Mouse (Mus musculus) MEL (cell line): ENCODE data around the gene N4bp3. TPM values are rescaled to one million over a fixed set of nuclear protein-coding genes. Genes with fewer than 3 reads are reported as not detected.
A peak's percentile ranks its signal among the peaks of the same experiment; 100 is the strongest.

Experiments
- DNase-seq: peaks from one replicate; pipeline ENCODE4 v3.0.0; 2011; ENCODE audit warnings: low read depth, low spot score
- H3K27ac ChIP-seq: 2 replicates; pipeline ENCODE4 v1.5.1; 2012; ENCODE audit warnings: low read depth, mild to moderate bottlenecking, control low read depth, low read length, moderate library complexity; ENCODE audit not compliant: control insufficient read depth
- H3K27me3 ChIP-seq, 2 experiments: fragments of 150-350 bp in 1 of 2; sonication (generic) in 1 of 2; 2 replicates each; pipeline ENCODE4 v1.6.1; 2012; ENCODE audit warnings: low read length in 2 of 2, mild to moderate bottlenecking in 2 of 2, improper control_type of control experiment in 1 of 2, moderate library complexity in 1 of 2; ENCODE audit not compliant: insufficient read depth in 2 of 2, control insufficient read depth in 1 of 2
- H3K36me3 ChIP-seq, 2 experiments: 2 replicates each; pipeline ENCODE4 v1.6.1; 2012 to 2014; ENCODE audit warnings: low read length in 2 of 2, improper control_type of control experiment in 1 of 2, inconsistent platforms in 1 of 2, mild to moderate bottlenecking in 1 of 2; ENCODE audit not compliant: insufficient read depth in 2 of 2, control insufficient read depth in 1 of 2
- H3K4me1 ChIP-seq, 2 experiments: fragments of 150-350 bp in 1 of 2; sonication (generic) in 1 of 2; 2 replicates each; pipeline ENCODE4 v1.6.1; 2012; ENCODE audit warnings: low read length in 2 of 2, improper control_type of control experiment in 1 of 2, mild to moderate bottlenecking in 1 of 2; ENCODE audit not compliant: insufficient read depth in 2 of 2, control insufficient read depth in 1 of 2
- H3K4me3 ChIP-seq, 2 experiments: fragments of 150-350 bp in 1 of 2; sonication (generic) in 1 of 2; 2 replicates each; pipeline ENCODE4 v1.5.1; 2012; ENCODE audit warnings: low read depth in 2 of 2, low read length in 2 of 2, mild to moderate bottlenecking in 2 of 2, moderate library complexity in 2 of 2, control low read depth in 1 of 2, improper control_type of control experiment in 1 of 2; ENCODE audit not compliant: control insufficient read depth in 1 of 2, insufficient read depth in 1 of 2
- H3K79me2 ChIP-seq: 2 replicates; pipeline ENCODE4 v1.6.1; 2012; ENCODE audit warnings: mild to moderate bottlenecking, low read length, moderate library complexity; ENCODE audit not compliant: control insufficient read depth, poor library complexity, insufficient read depth
- H3K9ac ChIP-seq: 2 replicates; pipeline ENCODE4 v1.6.1; 2012; ENCODE audit warnings: low read depth, mild to moderate bottlenecking, control low read depth, low read length, moderate library complexity; ENCODE audit not compliant: control insufficient read depth, poor library complexity, severe bottlenecking
- H3K9me3 ChIP-seq: fragments of 150-350 bp; sonication (generic); replicated peaks from 2 replicates; pipeline ENCODE4 v1.6.1; 2012; ENCODE audit warnings: mild to moderate bottlenecking, low read length, improper control_type of control experiment, moderate library complexity; ENCODE audit not compliant: insufficient read depth
- CHD1 ChIP-seq: IDR thresholded peaks from 2 replicates; pipeline ENCODE4 v1.6.1; 2012; ENCODE audit warnings: low read depth, mild to moderate bottlenecking, inconsistent platforms, low read length, improper control_type of control experiment
- CHD2 ChIP-seq: IDR thresholded peaks from 2 replicates; pipeline ENCODE4 v1.6.1; 2011; ENCODE audit warnings: low read length, improper control_type of control experiment
- E2F4 ChIP-seq: IDR thresholded peaks from 2 replicates; pipeline ENCODE4 v1.6.1; 2011; ENCODE audit warnings: low read depth, low read length, improper control_type of control experiment, borderline replicate concordance
- ELF1 ChIP-seq: IDR thresholded peaks from 2 replicates; pipeline ENCODE4 v1.6.1; 2014; ENCODE audit warnings: low read depth, mild to moderate bottlenecking, inconsistent platforms, low read length, improper control_type of control experiment, moderate library complexity
- EP300 ChIP-seq, 2 experiments: IDR thresholded peaks; 2 replicates each; pipeline ENCODE4 v1.6.1; 2011; ENCODE audit warnings: improper control_type of control experiment in 2 of 2, low read length in 2 of 2, low read depth in 1 of 2, mild to moderate bottlenecking in 1 of 2
- ETS1 ChIP-seq: IDR thresholded peaks from 2 replicates; pipeline ENCODE4 v1.6.1; 2012; ENCODE audit warnings: low read depth, mild to moderate bottlenecking, inconsistent platforms, low read length, improper control_type of control experiment, moderate library complexity
- GABPA ChIP-seq: IDR thresholded peaks from 2 replicates; pipeline ENCODE4 v1.6.1; 2012; ENCODE audit warnings: low read depth, mild to moderate bottlenecking, inconsistent platforms, low read length, improper control_type of control experiment, moderate library complexity
- GATA1 ChIP-seq: IDR thresholded peaks from 2 replicates; pipeline ENCODE4 v1.6.1; 2011; ENCODE audit warnings: low read depth, low read length, improper control_type of control experiment
- HCFC1 ChIP-seq: IDR thresholded peaks from 2 replicates; pipeline ENCODE4 v1.6.1; 2012; ENCODE audit warnings: low read depth, mild to moderate bottlenecking, inconsistent platforms, low read length, improper control_type of control experiment, moderate library complexity
- JUND ChIP-seq: IDR thresholded peaks from 2 replicates; pipeline ENCODE4 v1.6.1; 2011; ENCODE audit warnings: low read depth, mild to moderate bottlenecking, improper control_type of control experiment, low read length
- MAFK ChIP-seq: IDR thresholded peaks from 2 replicates; pipeline ENCODE4 v1.6.1; 2011; ENCODE audit warnings: low read depth, mild to moderate bottlenecking, low read length, improper control_type of control experiment, borderline replicate concordance
- MAX ChIP-seq: IDR thresholded peaks from 2 replicates; pipeline ENCODE4 v1.6.1; 2011; ENCODE audit warnings: low read length, improper control_type of control experiment
- MAZ ChIP-seq: IDR thresholded peaks from 2 replicates; pipeline ENCODE4 v1.6.1; 2012; ENCODE audit warnings: low read depth, mild to moderate bottlenecking, inconsistent platforms, low read length, improper control_type of control experiment
- MEF2A ChIP-seq: IDR thresholded peaks from 2 replicates; pipeline ENCODE4 v1.6.1; 2014; ENCODE audit warnings: low read depth, mild to moderate bottlenecking, inconsistent platforms, low read length, improper control_type of control experiment; ENCODE audit not compliant: poor library complexity, insufficient replicate concordance, severe bottlenecking; ENCODE audit errors: extremely low read depth
- MYC ChIP-seq: IDR thresholded peaks from 2 replicates; pipeline ENCODE4 v1.6.1; 2011; ENCODE audit warnings: low read depth, mild to moderate bottlenecking, low read length, improper control_type of control experiment, moderate library complexity
- NRF1 ChIP-seq: IDR thresholded peaks from 2 replicates; pipeline ENCODE4 v1.6.1; 2014; ENCODE audit warnings: low read depth, mild to moderate bottlenecking, inconsistent platforms, low read length, improper control_type of control experiment, moderate library complexity; ENCODE audit not compliant: poor library complexity, insufficient read depth, severe bottlenecking
- POLR2AphosphoS2 ChIP-seq: IDR thresholded peaks from 2 replicates; pipeline ENCODE4 v1.6.1; 2011; ENCODE audit warnings: low read length, improper control_type of control experiment
- RAD21 ChIP-seq: IDR thresholded peaks from 2 replicates; pipeline ENCODE4 v1.6.1; 2011; ENCODE audit warnings: mild to moderate bottlenecking, low read depth, low read length, improper control_type of control experiment
- RCOR1 ChIP-seq: IDR thresholded peaks from 2 replicates; pipeline ENCODE4 v1.6.1; 2012; ENCODE audit warnings: low read depth, mild to moderate bottlenecking, inconsistent platforms, low read length, improper control_type of control experiment
- SIN3A ChIP-seq: IDR thresholded peaks from 2 replicates; pipeline ENCODE4 v1.6.1; 2012; ENCODE audit warnings: low read length, improper control_type of control experiment, inconsistent platforms
- SMC3 ChIP-seq: IDR thresholded peaks from 2 replicates; pipeline ENCODE4 v1.6.1; 2011; ENCODE audit warnings: low read depth, low read length, improper control_type of control experiment
- TBP ChIP-seq: IDR thresholded peaks from 2 replicates; pipeline ENCODE4 v1.8.0; 2011; ENCODE audit warnings: low read depth, low read length, improper control_type of control experiment
- UBTF ChIP-seq: IDR thresholded peaks from 2 replicates; pipeline ENCODE4 v1.6.1; 2012; ENCODE audit warnings: low read depth, mild to moderate bottlenecking, inconsistent platforms, low read length, improper control_type of control experiment, moderate library complexity, borderline replicate concordance; ENCODE audit not compliant: insufficient read depth
- USF1 ChIP-seq: IDR thresholded peaks from 2 replicates; pipeline ENCODE4 v1.6.1; 2014; ENCODE audit warnings: low read depth, mild to moderate bottlenecking, inconsistent platforms, low read length, improper control_type of control experiment, moderate library complexity
- ZC3H11A ChIP-seq: IDR thresholded peaks from 2 replicates; pipeline ENCODE4 v1.6.1; 2012; ENCODE audit warnings: low read depth, mild to moderate bottlenecking, inconsistent platforms, low read length, improper control_type of control experiment
- ZKSCAN1 ChIP-seq: IDR thresholded peaks from 2 replicates; pipeline ENCODE4 v1.6.1; 2012; ENCODE audit warnings: low read depth, mild to moderate bottlenecking, inconsistent platforms, low read length, improper control_type of control experiment, moderate library complexity
- ZNF384 ChIP-seq: IDR thresholded peaks from 2 replicates; pipeline ENCODE4 v1.6.1; 2012; ENCODE audit warnings: low read depth, mild to moderate bottlenecking, inconsistent platforms, low read length, improper control_type of control experiment
- polyA plus RNA-seq, 2 experiments: library from polyadenylated mRNA; stranded (reverse) in 1 of 2; unstranded in 1 of 2; fragments of >175 nt in 1 of 2; fragments of >200 nt in 1 of 2; gene quantifications; 2 replicates each; pipeline versions ENCODE4 v1.2.1 to v1.2.4; 2012; ENCODE audit warnings: low replicate concordance in 2 of 2, low read depth in 1 of 2; ENCODE audit not compliant: insufficient read length in 2 of 2, insufficient read depth in 1 of 2, missing spikeins in 1 of 2
- total RNA-seq: library from RNA; depleted of rRNA; stranded (reverse); fragments of 300-350 nt; gene quantifications from 2 replicates; pipeline ENCODE4 v1.2.3, GENCODE M21; 2012

Gene N4bp3
- total and polyA plus RNA-seq, 3 experiments: 6.9 to 11.5 TPM; not detected in 1

GRCm38 (mm10) chr11:51619409-51620060, 31.1 kb downstream of the N4bp3 start, which contains the start of gene Nhp2 (continued):
- 0 out of 2 replicates have a peak, but pooled peaks have one; percentile 31 for TF ChIP-seq RCOR1
- TF ChIP-seq MYC: peak; percentile 99
- TF ChIP-seq ZNF384: no peak

DNA sequence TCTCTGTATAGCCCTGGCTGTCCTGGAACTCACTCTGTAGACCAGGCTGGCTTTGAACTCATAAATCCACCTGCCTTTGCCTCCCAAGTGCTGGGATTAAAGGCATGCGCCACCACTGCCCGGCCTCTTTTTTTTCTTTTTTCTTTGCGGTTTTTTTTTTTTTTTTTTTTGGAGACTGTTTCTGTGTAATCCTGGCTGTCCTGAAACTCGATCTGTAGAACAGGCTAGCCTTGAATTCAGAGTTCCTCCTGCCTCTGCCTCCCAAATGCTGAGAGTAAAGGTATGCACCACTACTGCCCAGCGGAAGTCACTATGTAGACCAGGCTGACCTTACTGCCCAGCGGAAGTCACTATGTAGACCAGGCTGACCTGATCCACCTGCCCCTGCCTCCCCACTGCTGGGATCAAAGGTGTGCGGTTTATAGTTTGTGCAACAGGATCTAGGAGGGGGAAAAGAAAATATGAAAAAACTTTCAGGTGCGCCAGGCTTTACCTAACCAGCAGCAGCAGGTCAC, 31.7 kb downstream of the N4bp3 start:
- peak; percentile 85 for TF ChIP-seq ZNF384
- TF ChIP-seq EP300 (IDR thresholded peaks at IDR 0.05; ENCODE audit: low read depth in 1 of 2, low read length in 2 of 2): no peak
- TF ChIP-seq, all 39 proteins: peak for 1
- Histone ChIP-seq H3K4me1 (peaks cover 9 to 31% of the 10 kb centered on the region in 2 experiments), H3K27me3 (no peaks in the 10 kb centered on the region), H3K9me3 (no peaks in the 10 kb centered on the region), H3K79me2 (peaks cover 33% of the 10 kb centered on the region), H3K27ac (peak overlapping the region; percentile 35), H3K36me3 (peaks cover 11 to 28% of the 10 kb centered on the region in 2 experiments), H3K9ac (peak overlapping the region; percentile 73), H3K4me3 (peak overlapping the region; percentile 81 to 89)
- DNase-seq: no peak

DNA sequence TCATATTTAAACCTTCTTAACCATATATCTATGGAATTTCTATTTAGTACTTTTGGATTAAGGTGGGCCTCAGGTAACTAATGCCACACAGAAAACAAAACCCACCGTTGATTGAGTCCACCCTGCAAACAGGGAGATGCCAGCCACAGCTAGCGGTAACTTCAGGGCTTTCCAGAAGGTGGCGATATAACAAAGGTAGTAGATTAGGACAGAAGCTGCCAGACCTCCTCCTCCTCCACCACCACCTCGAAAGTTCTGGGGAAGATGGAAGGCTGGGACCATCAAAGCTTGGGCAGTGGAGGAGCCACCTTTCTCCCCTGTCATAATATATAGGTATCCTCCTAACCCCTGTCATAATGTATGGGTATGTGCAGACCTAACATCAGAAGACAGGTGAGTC, 32.9 kb downstream of the N4bp3 start:
- DNase-seq: peak; percentile 90
- H3K36me3 ChIP-seq: peaks cover 4 to 25% of the 10 kb centered on the region in 2 experiments
- no peak overlapping the region for H3K4me3 ChIP-seq
- no peak overlapping the region for H3K27ac ChIP-seq
- no peaks in the 10 kb centered on the region for H3K27me3 ChIP-seq
- H3K9me3 ChIP-seq: no peaks in the 10 kb centered on the region
- peaks cover 9 to 34% of the 10 kb centered on the region in 2 experiments for H3K4me1 ChIP-seq
- peak overlapping the region; percentile 13; the same call in 1 of the 2 replicates for H3K9ac ChIP-seq
- peaks cover 33% of the 10 kb centered on the region for H3K79me2 ChIP-seq
- TF ChIP-seq ZC3H11A (peak; percentile 96), MAX (no peak), NRF1 (no peak), SIN3A (no peak; the same call in 1 of the 2 replicates), CHD2 (no peak), ETS1 (no peak), UBTF (no peak), RAD21 (peak; percentile 97), GATA1 (0 out of 2 replicates have a peak, but pooled peaks have one; percentile 7), ELF1 (no peak), E2F4 (no peak), ZKSCAN1 (no peak), MAFK (no peak), POLR2AphosphoS2 (no peak), MEF2A (no peak), SMC3 (peak; percentile 95), USF1 (no peak), CHD1 (no peak), RCOR1 (no peak), EP300 (IDR thresholded peaks at IDR 0.05; ENCODE audit: low read depth in 1 of 2, low read length in 2 of 2) (no peak), HCFC1 (no peak), TBP (no peak; the same call in 1 of the 2 replicates), GABPA (no peak), MAZ (no peak), JUND (no peak)
